Mouse (Mus musculus): Measurements from ENCODE around the gene Ier5.

DNA sequence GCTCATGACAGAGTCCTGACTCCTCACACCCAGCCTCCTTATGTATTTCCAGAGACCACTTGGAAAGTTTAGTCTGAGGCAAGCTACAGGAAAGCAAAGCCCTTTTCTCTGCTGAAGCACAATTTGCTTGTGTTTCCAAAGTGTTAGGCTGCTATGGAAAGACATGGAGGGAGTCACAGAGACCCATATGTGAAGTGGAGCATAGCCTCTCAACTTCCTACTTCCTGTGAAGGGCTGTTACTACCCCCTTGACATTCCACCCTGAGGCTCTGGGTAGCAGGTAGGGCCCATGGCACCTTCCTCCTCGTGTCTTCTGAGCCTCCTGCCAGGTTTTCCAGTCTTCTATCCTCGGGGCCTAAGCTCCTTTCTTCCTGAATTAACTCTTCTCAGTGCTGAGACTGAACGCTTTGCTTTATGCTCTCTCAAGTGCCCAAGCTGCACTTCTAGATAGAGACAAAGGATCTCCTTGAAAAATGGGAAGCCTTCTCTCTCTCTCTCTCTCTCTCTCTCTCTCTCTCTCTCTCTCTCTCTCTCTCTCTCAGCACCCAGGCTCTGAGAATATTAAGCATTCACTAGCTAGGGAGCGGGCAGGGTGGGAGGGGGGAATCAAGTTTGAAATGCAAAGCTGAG lies 47.2 kb downstream of the Ier5 start:
- no peak for TF ChIP-seq ZNF384 (IDR thresholded peaks at IDR 0.05; ENCODE audit: low read depth, low read length)
- no peak for TF ChIP-seq MAFK (IDR thresholded peaks at IDR 0.05; ENCODE audit: insufficient read depth, low read depth, low read length)
- TF ChIP-seq CHD2 (IDR thresholded peaks at IDR 0.05; ENCODE audit: low read depth, low read length) = no peak
